Mouse (Mus musculus): Measurements from ENCODE around the gene S100pbp.

GRCm38 (mm10) chr4:129135637-129136036, 53.9 kb downstream of the S100pbp start:
- TF ChIP-seq CTCF (IDR thresholded peaks at IDR 0.05; ENCODE audit: low read depth) (no peak), EP300 (optimal IDR thresholded peaks at IDR 0.05) (no peak)
